Mouse (Mus musculus): Measurements from ENCODE around the gene Prkn.

GRCm38 (mm10) chr17:11076319-11076903 lies 236.2 kb downstream of the Prkn start:
- TF ChIP-seq CTCF (IDR thresholded peaks at IDR 0.05; ENCODE audit: insufficient read depth, low read length) (no peak), POLR2A (IDR thresholded peaks at IDR 0.05; ENCODE audit: borderline replicate concordance, extremely low read depth, low read depth, low read length) (no peak)

Measured in lung, adult 2 months (tissue).